Mouse (Mus musculus) CH12.LX (cell line): ENCODE measurements around the gene Slc39a3.

Experiments used
- CTCF ChIP-seq, 2 experiments: IDR thresholded peaks in 1 of 2; conservative IDR thresholded peaks in 1 of 2; 2 replicates each; pipeline ENCODE4 v1.5.1; 2011 to 2012; ENCODE audit warnings: low read depth in 2 of 2, low read length in 2 of 2, improper control_type of control experiment in 1 of 2, inconsistent platforms in 1 of 2, mild to moderate bottlenecking in 1 of 2, moderate library complexity in 1 of 2
- EP300 ChIP-seq: IDR thresholded peaks from 2 replicates; pipeline ENCODE4 v1.6.1; 2011; ENCODE audit warnings: low read length, improper control_type of control experiment
- ETS1 ChIP-seq: conservative IDR thresholded peaks from 2 replicates; pipeline ENCODE4 v1.6.1; 2012; ENCODE audit warnings: low read depth, mild to moderate bottlenecking, inconsistent platforms, low read length, improper control_type of control experiment, moderate library complexity
- JUND ChIP-seq: conservative IDR thresholded peaks from 2 replicates; pipeline ENCODE4 v1.6.1; 2011; ENCODE audit warnings: low read depth, low read length, improper control_type of control experiment
- MAX ChIP-seq: IDR thresholded peaks from 2 replicates; pipeline ENCODE4 v1.6.1; 2011; ENCODE audit warnings: low read length, improper control_type of control experiment
- MEF2A ChIP-seq: IDR thresholded peaks from 2 replicates; pipeline ENCODE4 v1.6.1; 2014; ENCODE audit warnings: low read depth, mild to moderate bottlenecking, inconsistent platforms, low read length, improper control_type of control experiment, borderline replicate concordance
- PAX5 ChIP-seq: IDR thresholded peaks from 2 replicates; pipeline ENCODE4 v1.6.1; 2012; ENCODE audit warnings: low read length, inconsistent platforms, mixed read lengths
- POLR2A ChIP-seq: IDR thresholded peaks from 2 replicates; pipeline ENCODE4 v1.6.1; 2011; ENCODE audit warnings: low read depth, mild to moderate bottlenecking, improper control_type of control experiment, low read length
- RCOR1 ChIP-seq: conservative IDR thresholded peaks from 2 replicates; pipeline ENCODE4 v1.6.1; 2012; ENCODE audit warnings: low read depth, mild to moderate bottlenecking, inconsistent platforms, low read length, improper control_type of control experiment
- SMC3 ChIP-seq: IDR thresholded peaks from 2 replicates; pipeline ENCODE4 v1.6.1; 2011; ENCODE audit warnings: low read depth, low read length, improper control_type of control experiment
- TCF12 ChIP-seq: IDR thresholded peaks from 2 replicates; pipeline ENCODE4 v1.6.1; 2014; ENCODE audit warnings: low read depth, mild to moderate bottlenecking, inconsistent platforms, low read length, improper control_type of control experiment
- USF1 ChIP-seq: IDR thresholded peaks from 2 replicates; pipeline ENCODE4 v1.6.1; 2014; ENCODE audit warnings: low read depth, mild to moderate bottlenecking, inconsistent platforms, low read length, improper control_type of control experiment
- ZNF384 ChIP-seq: IDR thresholded peaks from 2 replicates; pipeline ENCODE4 v1.6.1; 2012; ENCODE audit warnings: low read depth, low read length, improper control_type of control experiment, inconsistent platforms

DNA sequence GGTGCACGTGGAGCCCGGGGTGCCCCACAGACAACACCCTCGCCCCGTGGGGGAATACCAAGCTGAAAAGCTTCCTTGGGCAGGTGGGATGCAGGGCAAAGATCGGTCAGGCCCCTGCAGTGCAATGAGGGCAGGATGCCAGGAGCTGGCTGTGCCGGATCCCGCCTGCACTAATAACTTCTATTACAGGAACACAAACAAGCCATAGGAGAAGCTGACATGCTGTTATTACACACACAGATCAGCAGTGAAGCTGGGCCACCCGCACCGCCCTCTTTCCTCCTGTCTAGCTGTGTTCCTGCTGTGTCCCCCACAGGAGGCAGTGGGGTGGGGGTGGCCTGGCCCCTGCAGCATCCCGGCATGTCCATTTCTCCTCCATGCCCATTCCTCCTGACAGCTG lies 8.2 kb downstream of the Slc39a3 start:
- TF ChIP-seq CTCF (conservative IDR thresholded peaks at IDR 0.05 in 1 of 2, IDR thresholded peaks at IDR 0.05 in 1 of 2; ENCODE audit: low read depth in 2 of 2, low read length in 2 of 2) (no peak), POLR2A (no peak), RCOR1 (no peak), TCF12 (no peak), USF1 (no peak), PAX5 (no peak), MAX (no peak), ETS1 (no peak), SMC3 (no peak), ZNF384 (no peak), JUND (no peak), EP300 (no peak), MEF2A (no peak)
